Mouse (Mus musculus) lung, embryonic 14.5 days (tissue): ENCODE results near the gene Tenm3. TPM values are rescaled to one million over a fixed set of nuclear protein-coding genes. Genes with fewer than 3 reads are reported as not detected.
A peak's percentile ranks its signal among the peaks of the same experiment; 100 is the strongest.

Experiments used
- ATAC-seq: fragments of 200-750 bp; cut with Nextera tagmentation; 2 replicates; pipeline ENCODE4 v1.8.0; 2017; ENCODE audit warnings: mild to moderate bottlenecking, moderate TSS enrichment, moderate library complexity; ENCODE audit not compliant: insufficient read depth
- DNase-seq: peaks from one replicate; pipeline ENCODE4 v3.0.0-alpha.2; 2015
- H3K27ac ChIP-seq: fragments of 300-500 bp; sonication (generic); 2 replicates; pipeline ENCODE4 v1.5.1; 2014; ENCODE audit warnings: low read depth, mild to moderate bottlenecking, moderate library complexity
- H3K27me3 ChIP-seq: fragments of 300-500 bp; sonication (generic); 2 replicates; pipeline ENCODE4 v1.6.1; 2014; ENCODE audit warnings: low read length, control low read depth; ENCODE audit not compliant: insufficient read depth
- H3K36me3 ChIP-seq: fragments of 300-500 bp; sonication (generic); 2 replicates; pipeline ENCODE4 v1.6.1; 2014; ENCODE audit warnings: control low read depth; ENCODE audit not compliant: insufficient read depth
- H3K4me1 ChIP-seq: fragments of 300-500 bp; sonication (generic); 2 replicates; pipeline ENCODE4 v1.6.1; 2014; ENCODE audit warnings: antibody characterized with exemption, control low read depth; ENCODE audit not compliant: insufficient read depth
- H3K4me2 ChIP-seq: fragments of 300-500 bp; sonication (generic); 2 replicates; pipeline ENCODE4 v1.6.1; 2014; ENCODE audit warnings: mild to moderate bottlenecking
- H3K4me3 ChIP-seq: fragments of 300-500 bp; sonication (generic); 2 replicates; pipeline ENCODE4 v1.5.1; 2014; ENCODE audit warnings: low read depth, low read length
- H3K9ac ChIP-seq: fragments of 300-500 bp; sonication (generic); 2 replicates; pipeline ENCODE4 v1.6.1; 2014
- H3K9me3 ChIP-seq: fragments of 300-500 bp; sonication (generic); 2 replicates; pipeline ENCODE4 v1.6.1; 2016; ENCODE audit warnings: low read depth, low read length, control low read depth
- CTCF ChIP-seq: IDR thresholded peaks from 2 replicates; pipeline ENCODE4 v1.5.1; 2016; ENCODE audit warnings: antibody characterized with exemption, low read depth
- WGBS: fragments of 180-500 bp; shearing (Covaris S2); extraction: QIAGEN DNeasy Blood & Tissue Kit; methylation state at CpG from one replicate; pipeline ENCODE4 v1.1.7; 2014; 5-methylcytosine and 5-hydroxymethylcytosine counted together
- polyA plus RNA-seq: library from polyadenylated mRNA; unstranded; fragments of >200 nt; fragmentation: Nextera tagmentation; extraction: Ambion mirVana; gene quantifications from 2 replicates; pipeline ENCODE4 v1.2.1, GENCODE M21; 2014

Gene Tenm3
- polyA plus RNA-seq, 1 experiment from 2014 or later, result 9.8 TPM

GRCm38 (mm10) chr8:48437523-48438207, 406.1 kb downstream of the Tenm3 start:
- H3K27ac ChIP-seq, result no peak overlapping the region
- H3K4me2 ChIP-seq, result no peak overlapping the region
- H3K27me3 ChIP-seq, result no peaks in the 10 kb centered on the region
- 59% methylated on average over 16 of the region's 16 CpGs for WGBS
- no peak for TF ChIP-seq CTCF
- H3K36me3 ChIP-seq, result no peaks in the 10 kb centered on the region
- H3K4me1 ChIP-seq, result no peaks in the 10 kb centered on the region
- H3K4me3 ChIP-seq, result no peak overlapping the region
- DNase-seq, result peak; percentile 23
- H3K9me3 ChIP-seq, result no peaks in the 10 kb centered on the region
- H3K9ac ChIP-seq, result no peak overlapping the region
- no peak for ATAC-seq

DNA sequence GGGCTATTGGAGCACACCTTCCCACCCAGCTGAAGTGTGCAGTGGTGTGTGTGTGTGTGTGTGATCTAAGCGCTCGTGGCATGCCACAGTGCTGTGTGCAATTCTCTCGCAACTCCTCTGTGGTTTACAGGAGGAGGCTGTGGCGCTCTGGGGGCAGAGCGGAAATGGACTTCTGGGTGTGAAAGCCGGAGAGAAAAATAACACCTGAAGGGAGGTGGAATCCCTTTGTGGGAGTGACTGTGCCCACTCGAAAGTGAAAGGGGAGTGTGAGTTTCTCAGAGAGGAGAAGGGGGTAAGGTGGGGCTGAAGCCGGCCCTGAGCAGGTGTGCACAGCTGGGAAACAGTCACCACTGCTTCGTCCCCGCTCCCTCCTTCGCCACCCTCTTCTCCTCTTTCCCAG, 418.6 kb downstream of the Tenm3 start:
- ATAC-seq, result no peak
- H3K4me2 ChIP-seq, result no peak overlapping the region
- no peak overlapping the region for H3K4me3 ChIP-seq
- no peaks in the 10 kb centered on the region for H3K27me3 ChIP-seq
- no peak for TF ChIP-seq CTCF
- no peak overlapping the region for H3K27ac ChIP-seq
- H3K4me1 ChIP-seq, result no peaks in the 10 kb centered on the region
- H3K36me3 ChIP-seq, result no peaks in the 10 kb centered on the region
- no peaks in the 10 kb centered on the region for H3K9me3 ChIP-seq
- no peak overlapping the region for H3K9ac ChIP-seq
- DNase-seq, result no peak
- 72% methylated on average over 11 of the region's 11 CpGs for WGBS

- no peaks in the 10 kb centered on the region for H3K4me1 ChIP-seq
- no peaks in the 10 kb centered on the region for H3K9me3 ChIP-seq
- DNase-seq (no peak), ATAC-seq (no peak)
- H3K4me2 ChIP-seq, result no peak overlapping the region
- no peak for TF ChIP-seq CTCF
- no peaks in the 10 kb centered on the region for H3K36me3 ChIP-seq
- no peak overlapping the region for H3K27ac ChIP-seq
- H3K4me3 ChIP-seq, result no peak overlapping the region
- H3K9ac ChIP-seq, result no peak overlapping the region
- no peaks in the 10 kb centered on the region for H3K27me3 ChIP-seq
- 80% methylated on average over 11 of the region's 11 CpGs for WGBS
Observed at GRCm38 (mm10) chr8:48417714-48418113, 426.0 kb downstream of the Tenm3 start.

GRCm38 (mm10) chr8:48410916-48411315, 432.8 kb downstream of the Tenm3 start:
- 90% methylated on average over 8 of the region's 8 CpGs for WGBS
- ATAC-seq, result no peak
- Histone ChIP-seq H3K36me3 (no peaks in the 10 kb centered on the region), H3K4me2 (no peak overlapping the region), H3K4me1 (no peaks in the 10 kb centered on the region), H3K4me3 (no peak overlapping the region), H3K9me3 (no peaks in the 10 kb centered on the region; the same call in 1 of the 2 replicates), H3K27me3 (no peaks in the 10 kb centered on the region), H3K27ac (no peak overlapping the region), H3K9ac (no peak overlapping the region)
- DNase-seq, result no peak
- no peak for TF ChIP-seq CTCF

DNA sequence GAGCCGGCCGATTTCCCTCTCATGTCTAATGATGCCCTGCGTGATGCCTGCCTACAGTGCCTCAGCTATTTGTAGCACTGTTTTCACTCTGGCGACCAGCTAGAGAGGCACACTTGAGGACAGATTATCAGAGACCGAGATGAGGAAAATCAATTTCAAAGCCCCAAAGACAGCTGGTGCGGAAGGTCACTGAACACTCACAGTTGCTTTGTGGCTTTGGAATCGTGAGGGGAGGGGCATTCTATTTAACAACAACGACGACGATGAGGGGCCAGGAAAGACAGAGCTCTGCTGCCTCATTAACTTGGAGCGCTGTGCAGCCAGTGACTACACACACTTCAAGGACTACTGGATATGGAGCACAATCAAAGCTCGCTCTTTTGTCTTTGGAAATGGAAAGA, 443.2 kb downstream of the Tenm3 start:
- TF ChIP-seq CTCF, result no peak
- H3K4me2 ChIP-seq, result no peak overlapping the region
- DNase-seq (no peak), ATAC-seq (no peak)
- 64% methylated on average over 12 of the region's 12 CpGs for WGBS
- H3K9me3 ChIP-seq, result no peaks in the 10 kb centered on the region
- no peaks in the 10 kb centered on the region for H3K4me1 ChIP-seq
- no peak overlapping the region for H3K9ac ChIP-seq
- H3K36me3 ChIP-seq, result no peaks in the 10 kb centered on the region
- no peak overlapping the region for H3K27ac ChIP-seq
- H3K27me3 ChIP-seq, result no peaks in the 10 kb centered on the region
- no peak overlapping the region for H3K4me3 ChIP-seq

- no peak overlapping the region for H3K9ac ChIP-seq
- H3K4me1 ChIP-seq, result no peaks in the 10 kb centered on the region
- H3K9me3 ChIP-seq, result no peaks in the 10 kb centered on the region
- ATAC-seq (no peak), DNase-seq (no peak)
- H3K36me3 ChIP-seq, result no peaks in the 10 kb centered on the region
- H3K4me3 ChIP-seq, result no peak overlapping the region
- H3K4me2 ChIP-seq, result no peak overlapping the region
- TF ChIP-seq CTCF, result no peak
- H3K27me3 ChIP-seq, result no peaks in the 10 kb centered on the region
- H3K27ac ChIP-seq, result no peak overlapping the region
- 75% methylated on average over 10 of the region's 10 CpGs for WGBS
Observed at GRCm38 (mm10) chr8:48385833-48386232, 457.9 kb downstream of the Tenm3 start.

DNA sequence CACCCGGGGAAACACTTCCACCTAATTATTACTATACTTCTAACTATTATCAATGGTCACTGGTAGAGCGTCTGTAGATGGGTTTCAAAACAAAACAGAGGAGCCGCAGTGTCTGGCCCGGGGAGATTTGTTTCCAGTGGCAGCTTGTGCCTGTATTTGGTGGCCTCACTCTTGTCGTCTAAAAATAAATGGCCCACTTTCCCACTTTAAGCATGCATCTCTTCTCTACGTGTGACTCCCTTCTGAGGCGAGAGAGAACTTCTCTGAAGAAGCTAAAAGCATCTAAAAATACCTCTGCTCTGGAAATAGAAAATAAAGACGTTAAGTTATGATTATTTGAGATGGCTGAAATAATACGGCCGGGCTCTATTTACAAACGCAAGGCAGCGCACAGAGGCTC, 463.7 kb downstream of the Tenm3 start:
- Histone ChIP-seq H3K27ac (no peak overlapping the region), H3K4me2 (no peak overlapping the region), H3K4me1 (no peaks in the 10 kb centered on the region), H3K9ac (no peak overlapping the region), H3K36me3 (no peaks in the 10 kb centered on the region), H3K27me3 (no peaks in the 10 kb centered on the region), H3K4me3 (no peak overlapping the region), H3K9me3 (no peaks in the 10 kb centered on the region)
- 62% methylated on average over 12 of the region's 12 CpGs for WGBS
- TF ChIP-seq CTCF, result no peak
- no peak for ATAC-seq
- no peak for DNase-seq
